Mouse (Mus musculus) adrenal gland, adult (tissue): ENCODE results near the gene Tbc1d2b.

Source experiments
- DNase-seq, 2 experiments: peaks; one replicate each; pipeline ENCODE4 v3.0.0; 2022 to 2023; ENCODE audit warnings: low spot score in 1 of 2; ENCODE audit not compliant: inconsistent age in 2 of 2

The Tbc1d2b gene

DNA sequence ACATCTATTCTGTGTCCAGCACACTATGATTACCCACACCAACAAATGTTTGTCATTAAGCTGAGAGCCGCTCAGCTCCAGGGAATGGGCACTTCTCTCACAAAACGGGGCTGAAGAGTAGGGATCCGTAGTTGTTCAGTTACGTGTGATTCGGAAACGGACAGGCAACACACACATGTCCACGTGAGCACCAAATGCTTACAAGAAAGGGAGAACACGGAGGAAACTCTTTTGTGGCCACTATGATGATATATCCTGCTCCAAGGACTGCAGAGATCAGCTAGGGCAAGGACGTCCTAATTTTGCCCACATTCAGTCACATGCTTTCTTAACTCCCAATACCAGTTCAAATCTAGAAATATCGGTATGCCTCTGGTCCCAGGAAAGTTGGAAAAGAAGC, 4.5 kb downstream of the Tbc1d2b start:
- peak in 1 of 2 experiments; percentile 66 for DNase-seq

DNA sequence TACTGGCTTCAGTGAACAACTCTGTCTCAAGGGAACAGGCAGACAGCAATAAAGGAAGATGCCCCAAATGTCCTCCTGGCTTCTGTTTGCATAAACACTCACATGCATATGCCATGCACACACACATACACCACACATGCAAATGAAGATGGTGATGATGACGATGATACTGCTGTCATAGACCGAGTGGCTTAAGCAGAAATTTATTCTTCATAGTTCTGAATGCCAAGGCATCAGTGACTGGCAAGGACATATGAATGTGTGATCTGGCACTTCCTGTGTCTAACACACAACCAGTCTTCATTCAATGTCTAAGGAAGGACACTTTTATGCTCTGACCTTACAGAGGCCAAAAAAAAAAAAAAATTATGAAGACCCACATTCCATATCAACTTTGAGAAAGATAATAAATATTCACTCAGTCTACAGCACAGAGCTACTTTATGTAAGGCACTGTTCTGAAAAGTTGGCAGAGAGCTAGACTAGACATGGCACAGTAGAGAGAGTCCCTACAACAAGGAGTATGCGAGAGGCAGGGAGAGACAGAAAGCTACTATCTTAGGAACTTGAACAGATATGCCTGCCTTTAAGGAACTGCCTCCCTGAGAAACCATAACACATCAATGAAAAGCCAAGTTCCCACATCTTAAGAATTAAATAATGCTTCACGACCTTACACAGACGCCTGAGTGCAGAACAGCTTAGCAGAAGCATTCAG, 5.1 kb downstream of the Tbc1d2b start:
- DNase-seq, result peak in 1 of 2 experiments; percentile 53

DNA sequence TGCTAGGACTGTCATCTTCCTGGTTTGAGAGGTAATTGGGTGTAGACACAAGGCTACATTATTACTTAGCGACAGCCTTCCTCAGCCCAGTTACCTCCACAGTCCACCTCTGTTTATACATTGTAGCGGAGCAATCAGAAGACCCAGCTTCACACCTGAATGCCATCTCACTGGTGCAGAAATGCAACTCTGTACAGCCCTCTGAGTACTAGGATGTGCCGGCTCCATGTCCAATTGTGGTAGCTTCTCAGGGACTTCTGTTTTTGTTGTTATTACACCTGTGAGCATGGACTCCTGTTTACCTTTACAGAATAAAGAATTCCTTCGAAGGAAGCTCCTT, 7.3 kb downstream of the Tbc1d2b start:
- DNase-seq, result no peak

DNA sequence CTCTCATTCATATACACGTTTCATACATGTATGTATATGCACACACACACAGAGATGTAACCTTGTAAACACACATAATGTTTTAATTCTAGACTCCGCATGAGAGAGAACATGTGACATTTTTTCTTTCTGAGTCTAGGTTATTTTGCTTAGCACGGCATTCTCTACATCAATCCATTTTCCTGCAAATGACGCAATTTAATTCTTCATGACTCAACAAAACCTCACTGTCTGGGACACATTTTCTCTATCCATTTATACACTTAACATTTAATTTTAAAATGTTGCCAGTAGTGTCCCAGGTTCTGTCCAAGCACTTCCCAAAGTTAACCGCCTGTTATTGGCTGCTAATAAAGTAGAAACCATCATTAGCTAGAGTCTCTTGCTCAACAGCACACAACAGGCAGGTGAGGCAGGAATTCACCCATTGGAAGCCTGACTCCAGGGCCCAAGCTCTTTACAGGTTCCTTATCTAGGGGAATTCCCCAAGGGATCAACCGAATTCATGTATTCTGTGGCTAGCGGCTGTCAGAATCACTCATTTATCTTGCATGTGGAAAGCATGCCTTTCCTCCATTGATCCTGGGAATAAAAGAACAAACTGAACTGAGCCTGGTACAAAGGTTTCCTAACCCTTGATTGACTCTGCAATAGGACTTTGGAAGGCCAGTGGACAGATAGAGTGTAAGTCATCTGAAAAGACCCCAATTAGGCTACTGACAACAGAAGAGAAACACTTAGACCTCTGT, 7.8 kb downstream of the Tbc1d2b start:
- DNase-seq, result no peak

DNA sequence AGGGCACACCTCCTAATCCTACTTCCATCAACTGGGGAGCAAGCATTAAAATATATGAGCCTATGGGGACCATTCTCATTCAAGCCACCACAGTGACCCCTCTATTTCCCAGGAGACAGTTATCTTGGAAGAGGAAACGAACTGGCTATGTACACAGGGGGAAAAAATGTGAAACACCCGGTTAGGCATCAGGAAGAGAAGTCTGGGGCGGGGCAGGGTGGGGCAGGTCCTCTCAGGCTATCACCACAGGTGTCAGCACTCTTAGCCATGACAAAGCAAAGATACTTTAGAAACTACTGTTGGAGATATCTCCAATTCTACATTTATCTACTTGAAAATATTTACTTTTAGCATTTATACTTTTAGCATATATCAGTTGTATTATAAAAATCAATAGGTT, 8.5 kb downstream of the Tbc1d2b start:
- no peak for DNase-seq

DNA sequence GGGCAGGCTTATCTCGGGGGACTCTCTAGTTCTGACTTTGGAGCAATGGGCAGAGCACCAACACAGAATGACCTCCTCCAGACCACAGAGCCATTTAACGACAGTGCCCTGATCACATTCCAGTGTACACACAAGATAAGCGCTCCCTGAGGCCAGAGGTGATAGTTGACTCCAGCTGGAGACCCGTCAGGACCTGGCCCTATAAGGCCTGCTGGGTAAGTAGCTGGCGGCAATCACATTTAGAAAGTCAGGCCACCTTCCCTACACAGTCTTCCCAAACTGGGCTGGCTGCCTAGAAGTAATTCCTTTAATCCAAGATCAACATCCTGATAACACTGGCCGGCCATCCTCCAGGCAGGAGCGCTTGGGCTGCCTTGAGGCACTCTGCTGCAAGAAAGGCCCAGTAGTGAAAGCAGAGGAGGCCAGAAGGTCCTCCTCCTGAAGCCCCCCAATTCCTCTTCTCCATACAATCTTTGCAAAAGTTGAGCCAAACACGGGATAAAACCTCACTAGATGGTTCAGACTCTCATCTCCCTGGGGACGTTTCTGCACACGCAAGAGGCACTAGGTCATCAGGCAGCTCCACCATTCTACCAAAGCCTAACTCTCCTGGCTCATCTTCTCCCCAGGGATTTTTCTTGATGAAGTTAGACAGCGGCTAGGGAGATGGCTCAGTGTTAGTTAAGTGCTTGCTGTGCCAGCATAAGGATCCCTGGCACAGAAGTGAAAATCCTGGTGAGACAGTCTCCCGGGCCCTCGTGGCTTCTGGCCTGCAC, 9.8 kb downstream of the Tbc1d2b start:
- peak in 1 of 2 experiments; percentile 65 for DNase-seq

DNA sequence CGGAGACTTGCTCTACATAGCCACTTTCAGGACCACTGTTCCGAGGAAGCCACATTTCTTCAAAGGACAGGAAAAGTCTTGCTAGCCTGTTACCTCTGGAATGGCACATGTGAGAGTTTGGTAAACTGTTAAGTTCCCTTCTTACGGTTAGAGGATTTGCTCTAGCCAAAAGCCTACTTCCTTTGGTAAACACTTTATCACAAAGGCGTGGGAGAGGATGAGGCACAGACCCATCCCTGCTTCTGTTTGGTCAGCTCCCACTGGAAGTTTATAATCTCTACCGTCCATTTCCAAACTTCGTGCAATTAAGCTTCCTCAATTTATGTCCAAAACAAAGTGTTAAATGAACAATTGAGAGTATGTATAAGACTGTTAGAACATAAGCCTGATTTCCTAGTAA, 10.5 kb downstream of the Tbc1d2b start:
- DNase-seq, result no peak

DNA sequence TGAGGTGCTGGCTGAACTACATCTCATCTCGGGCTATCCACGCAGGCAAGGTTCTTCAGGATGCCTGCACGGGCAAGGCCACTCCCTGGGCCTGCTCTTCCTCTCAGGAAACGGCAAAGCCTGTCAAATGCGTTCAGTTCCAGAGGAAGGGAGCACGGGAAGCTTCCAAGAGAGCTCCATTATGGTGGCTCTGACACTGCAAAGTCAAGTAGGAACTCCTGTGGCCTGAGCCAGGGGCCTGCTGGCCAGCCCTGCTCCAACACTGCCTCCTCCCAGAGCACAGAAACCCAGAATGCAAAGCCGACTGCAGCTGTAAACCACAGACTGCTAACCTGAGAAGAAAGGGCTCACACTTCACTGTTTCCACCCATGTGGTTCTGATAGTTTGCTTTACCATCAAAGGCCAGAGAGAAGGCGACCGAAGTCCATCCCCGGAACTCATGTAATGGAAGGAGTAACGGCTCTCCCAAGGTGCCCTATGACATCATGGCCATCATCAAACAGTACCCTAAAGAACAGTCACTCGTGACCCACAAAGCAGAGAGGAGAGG, 11.1 kb downstream of the Tbc1d2b start:
- DNase-seq, result no peak

DNA sequence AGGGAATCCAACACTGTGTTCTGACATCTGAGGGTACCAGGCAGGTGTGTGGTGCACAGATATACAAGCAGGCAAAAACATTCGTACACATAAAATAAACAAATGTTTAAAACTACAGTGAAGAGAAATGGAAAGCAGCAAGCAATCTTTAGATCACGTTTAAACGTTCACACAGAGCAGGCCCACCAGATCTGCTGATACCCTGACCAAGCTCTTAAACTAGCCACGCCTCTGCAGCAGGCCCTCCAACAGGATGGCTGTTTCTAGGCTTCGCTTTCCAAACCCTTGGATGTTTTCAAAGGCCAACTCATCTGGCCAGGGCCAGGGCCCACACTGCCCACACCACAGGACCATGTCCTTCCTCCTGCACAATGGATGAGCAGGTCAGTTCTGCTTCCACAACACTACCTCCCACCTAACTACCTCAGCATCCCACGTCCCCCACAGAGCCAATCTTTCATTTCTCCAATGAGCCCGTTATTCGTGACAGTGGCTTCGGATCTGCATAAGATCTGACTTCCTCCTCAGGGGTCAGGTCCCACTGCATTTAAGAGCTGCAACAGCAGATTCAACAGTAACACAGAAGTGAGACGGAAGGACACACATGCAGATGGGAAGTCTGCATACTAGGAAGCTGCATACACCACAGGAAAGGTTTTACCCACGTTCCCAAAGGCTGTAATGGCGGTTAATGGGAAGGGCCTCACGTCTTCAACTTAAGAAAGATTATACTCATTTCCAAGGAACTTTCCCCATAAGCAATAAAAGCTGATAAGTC, 12.7 kb downstream of the Tbc1d2b start:
- no peak for DNase-seq

DNA sequence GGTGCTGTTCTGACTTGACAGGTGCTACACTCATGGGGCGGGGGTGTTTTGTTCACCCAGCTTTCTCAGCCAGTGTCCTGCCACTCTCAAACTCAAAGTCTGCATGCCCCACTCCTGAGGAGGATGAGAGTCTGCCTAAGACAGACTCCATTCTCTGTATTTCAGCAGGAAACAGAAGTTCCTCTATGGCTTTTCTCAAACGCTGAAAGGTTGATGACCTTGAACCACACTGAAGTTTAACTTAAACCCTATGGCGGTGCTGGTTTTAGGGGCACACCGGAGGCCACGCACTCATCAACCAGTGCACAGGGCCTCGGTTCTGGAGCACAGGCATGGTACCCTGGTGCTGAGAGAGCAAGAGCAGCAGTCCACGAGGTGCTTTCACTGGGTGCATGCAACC, 13.4 kb downstream of the Tbc1d2b start:
- no peak for DNase-seq

DNA sequence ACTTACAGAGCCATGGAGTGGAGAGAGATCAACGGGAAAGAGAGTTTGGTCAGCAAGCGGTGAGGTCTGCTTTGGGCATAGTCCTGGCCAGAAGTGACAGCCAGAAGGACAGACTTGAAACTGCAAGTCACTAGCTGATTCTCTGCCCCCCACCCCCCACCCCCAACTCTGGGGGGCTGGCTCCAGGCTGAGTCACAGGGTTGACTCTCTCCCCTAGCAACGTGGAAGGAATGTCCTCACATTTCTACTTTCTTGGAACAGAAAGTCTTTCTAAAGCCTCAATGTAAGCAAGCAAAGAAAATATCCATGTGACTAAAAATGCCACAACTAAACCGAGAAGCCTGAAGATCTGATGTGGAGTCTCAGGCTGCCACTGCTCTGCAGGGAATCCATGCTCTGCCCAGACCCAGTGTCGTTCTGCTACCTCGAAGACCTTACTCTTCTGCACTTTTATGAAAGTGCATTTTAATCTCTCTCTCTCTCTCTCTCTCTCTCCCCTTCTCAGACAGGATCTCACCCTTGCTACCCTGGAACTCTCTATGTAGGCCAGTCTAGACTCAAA, 14.7 kb downstream of the Tbc1d2b start:
- no peak for DNase-seq

DNA sequence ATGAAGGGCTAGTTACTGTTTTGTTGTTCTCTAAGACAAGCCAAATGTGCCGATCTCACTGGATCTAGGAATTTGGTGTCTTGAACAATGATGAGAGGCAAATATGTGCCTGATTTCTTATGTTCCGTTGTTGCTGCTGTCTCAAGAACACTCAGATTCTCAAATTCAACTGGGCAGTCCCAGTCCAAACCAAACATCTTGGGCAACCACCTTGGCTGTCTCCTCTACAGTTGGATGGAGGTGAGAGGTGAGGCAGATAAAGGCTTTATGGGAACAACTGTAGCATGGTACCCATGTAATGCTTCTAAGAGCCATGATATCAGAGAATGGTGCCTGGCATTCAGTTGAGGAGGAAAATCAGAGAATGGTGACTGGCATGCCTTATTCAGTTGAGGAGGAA, 17.4 kb downstream of the Tbc1d2b start:
- no peak for DNase-seq

DNA sequence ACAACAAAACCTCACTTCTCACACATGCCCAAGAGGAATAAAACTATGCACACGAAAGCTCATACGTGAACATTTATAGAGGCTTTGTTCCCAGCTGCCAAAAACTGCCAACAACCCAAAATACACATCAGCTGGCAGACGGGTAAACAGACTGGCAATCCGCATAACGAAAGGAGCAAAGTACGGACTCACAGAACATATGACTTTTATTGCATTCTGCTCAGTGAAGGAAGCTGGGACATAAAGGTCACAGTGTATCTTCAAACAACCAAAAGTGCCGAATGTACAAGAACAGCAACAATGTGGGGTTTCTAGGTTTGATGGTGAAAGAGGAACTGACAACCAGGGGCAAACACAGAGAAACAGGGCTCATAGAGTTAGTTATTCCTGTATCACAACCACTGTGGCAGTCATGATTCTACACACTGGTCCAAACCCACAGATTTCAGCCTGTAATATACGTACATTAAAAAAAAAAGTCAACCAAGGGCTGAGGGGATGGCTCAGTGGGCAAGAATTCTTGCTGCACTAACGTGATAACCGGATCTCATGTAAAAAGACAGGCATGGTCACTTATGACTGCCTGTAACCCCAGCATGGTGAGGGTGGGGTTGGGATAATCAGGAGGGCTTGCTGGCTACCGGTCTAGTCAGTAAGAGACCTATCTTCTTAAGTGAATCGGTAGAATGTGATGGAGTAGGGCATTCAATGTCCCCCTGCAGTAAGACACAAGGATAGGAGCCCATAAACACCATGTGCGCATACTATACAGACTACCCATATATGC, 19.4 kb downstream of the Tbc1d2b start:
- DNase-seq, result no peak

DNA sequence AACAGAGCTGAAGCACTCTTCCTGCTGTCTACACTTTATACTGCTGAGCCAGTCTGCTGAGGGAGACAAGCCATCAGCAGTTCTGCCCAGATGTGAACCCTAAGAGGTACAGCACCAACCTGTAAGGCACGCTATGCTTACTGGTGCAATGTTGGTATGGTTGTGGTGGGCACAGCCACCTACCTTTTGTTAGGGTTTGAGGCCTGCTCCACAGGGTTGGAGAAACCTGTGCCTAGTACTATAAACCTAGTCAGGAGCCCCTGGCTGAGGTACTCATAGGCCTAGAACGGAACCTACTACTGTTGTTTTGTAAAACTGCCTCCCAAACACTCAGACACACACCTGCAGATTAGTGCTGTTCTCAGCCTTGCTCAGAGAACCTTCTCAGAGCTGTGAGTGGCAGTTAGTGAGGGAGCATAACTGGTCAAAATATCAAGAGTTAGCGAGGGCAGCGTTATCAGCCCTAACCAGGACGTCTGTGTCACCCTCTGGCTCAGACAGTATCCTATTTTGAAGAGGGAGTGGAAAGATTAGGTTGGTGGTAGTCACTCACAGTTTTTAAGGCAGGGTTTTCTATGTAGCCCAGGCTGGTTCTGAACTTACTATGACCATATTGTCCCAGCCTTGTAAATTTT, 20.3 kb downstream of the Tbc1d2b start:
- DNase-seq, result no peak

DNA sequence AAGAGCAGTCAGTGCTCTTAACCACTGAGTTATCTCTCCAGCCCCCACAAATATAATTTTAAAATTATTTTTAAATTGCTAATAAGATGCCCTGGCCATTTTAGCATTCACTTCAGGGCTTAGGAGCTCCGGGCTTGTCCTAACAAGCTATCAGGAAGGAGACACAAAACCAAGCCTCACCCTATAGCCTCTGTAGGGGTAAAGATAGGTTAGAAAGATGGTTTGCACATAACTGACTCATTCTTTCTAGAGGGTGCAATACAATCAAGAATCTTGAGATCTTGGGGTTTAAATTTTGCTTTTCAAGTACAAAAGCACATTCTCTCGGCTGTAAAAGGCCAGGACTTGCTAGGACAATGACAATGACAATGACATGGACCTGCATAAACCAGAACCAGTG, 21.6 kb downstream of the Tbc1d2b start:
- DNase-seq, result no peak

DNA sequence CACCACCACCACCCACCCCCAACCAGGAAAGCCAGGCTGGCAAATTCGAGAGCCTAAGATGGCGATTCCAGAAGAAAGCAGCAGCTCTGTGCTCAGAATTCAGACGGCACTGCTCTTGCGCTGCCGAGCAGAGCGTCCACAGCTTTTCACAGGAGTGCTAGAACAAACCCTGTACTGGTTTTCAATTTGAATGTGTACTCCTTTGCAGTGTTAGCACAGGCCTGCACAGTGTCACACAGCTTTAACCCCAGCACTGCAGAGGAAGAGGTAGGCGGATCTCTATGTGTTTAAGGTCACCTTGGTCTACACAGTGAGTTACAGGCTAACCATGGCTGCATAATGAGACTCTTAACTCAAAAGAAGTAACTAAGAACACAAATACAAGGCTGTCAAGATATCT, 22.3 kb downstream of the Tbc1d2b start:
- no peak for DNase-seq

DNA sequence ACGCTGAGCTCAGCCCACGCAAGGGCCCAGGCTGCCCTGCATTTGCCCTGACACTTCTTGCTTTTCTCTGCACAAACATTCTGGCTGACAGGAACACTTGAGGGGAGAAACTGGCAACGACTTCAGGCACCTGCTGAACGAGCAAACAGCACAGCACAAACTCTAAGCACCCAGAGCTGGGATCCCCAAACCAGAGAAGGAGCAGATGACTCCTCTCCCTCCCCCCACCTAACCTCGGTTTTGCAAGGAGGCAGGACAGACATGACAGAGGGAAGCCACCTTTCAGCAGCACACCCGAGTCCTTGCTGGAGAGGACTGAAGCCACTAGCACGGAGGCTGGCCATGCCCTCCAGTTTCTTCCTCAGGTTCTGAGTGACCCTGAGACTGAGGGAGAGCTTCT, 23.3 kb downstream of the Tbc1d2b start:
- DNase-seq, result no peak

DNA sequence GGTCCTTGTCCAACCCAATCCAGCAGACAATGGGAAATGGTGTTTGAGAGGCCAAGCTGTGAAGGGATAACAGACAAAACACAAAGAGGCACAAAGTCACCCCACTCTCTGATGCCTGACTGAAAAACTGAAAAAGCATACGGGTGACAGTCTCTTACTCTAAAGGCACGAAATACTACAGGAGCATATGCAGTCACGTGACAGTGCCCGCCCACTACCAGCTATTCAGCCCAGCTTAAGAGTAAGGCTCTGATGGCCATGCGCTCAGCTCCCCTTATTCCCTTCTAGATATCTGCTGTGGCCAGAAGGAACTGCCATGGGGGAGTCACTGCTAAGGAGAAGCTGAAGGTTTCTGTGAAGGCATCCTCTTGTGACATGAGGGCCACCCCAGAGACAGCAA, 24.8 kb downstream of the Tbc1d2b start:
- no peak for DNase-seq

DNA sequence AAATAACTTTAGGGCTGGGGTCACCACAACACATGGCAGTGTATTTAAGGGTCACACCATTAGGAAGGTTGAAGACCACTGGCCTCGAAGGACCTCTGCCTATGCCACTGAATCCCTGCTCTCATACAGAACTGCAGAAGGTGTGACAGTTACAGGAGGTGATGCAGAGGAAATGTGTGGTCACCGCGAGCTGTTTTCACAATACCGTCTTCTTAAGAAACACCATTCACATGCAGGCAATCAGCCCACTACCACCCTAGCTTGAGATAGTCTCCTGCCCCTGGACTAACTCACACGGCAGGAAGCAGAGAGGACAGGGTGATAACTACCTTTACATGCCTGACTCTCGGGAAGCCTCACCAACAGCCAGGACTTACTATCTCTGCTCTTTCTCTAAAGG, 25.4 kb downstream of the Tbc1d2b start:
- DNase-seq, result no peak
